Mouse (Mus musculus): Measurements from ENCODE around the gene Slc29a4.

DNA sequence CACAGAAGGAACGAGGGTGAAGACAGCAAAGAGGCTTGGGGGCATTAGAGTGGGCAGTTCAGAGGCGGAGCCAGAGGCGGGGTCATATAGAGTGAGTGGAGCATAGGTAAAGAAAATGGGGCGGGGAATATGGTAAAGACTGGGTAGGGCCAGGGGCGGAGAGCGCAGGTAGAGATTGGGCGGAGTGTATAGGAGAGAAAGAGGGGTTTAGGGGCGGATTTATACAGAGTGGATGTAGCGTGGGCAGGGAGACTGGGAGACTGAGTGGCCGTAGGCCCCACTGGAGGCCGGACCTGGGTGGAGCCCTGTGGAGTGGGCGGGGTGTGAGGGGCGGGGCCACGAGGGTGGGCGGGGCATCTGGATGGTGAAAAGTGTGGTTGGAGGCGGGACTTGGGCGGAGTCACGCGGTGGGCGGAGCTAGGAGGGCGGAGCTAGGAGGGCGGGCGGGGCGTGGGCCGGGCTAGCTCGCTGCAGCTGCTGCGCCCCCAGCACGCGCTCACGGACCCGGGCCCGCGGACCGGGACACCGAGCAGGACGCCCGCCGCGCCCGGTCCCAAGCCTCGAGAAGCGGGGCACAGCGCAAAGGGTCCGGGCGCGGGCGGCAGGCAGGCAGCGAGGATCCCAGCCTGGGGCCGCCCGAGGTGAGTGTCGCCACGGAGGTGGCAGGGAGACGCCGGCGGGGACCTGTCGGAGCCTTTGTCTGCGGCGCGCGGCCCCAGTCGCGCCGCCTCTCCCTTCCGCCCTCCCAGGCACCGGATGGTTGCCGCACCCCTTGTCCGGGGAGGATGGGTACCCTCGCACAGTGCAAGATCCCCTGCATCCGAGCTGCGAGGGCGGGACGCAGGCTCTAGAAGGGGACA is 9.6 kb downstream of the Slc29a4 start:
- no peak for TF ChIP-seq POLR2A (IDR thresholded peaks at IDR 0.05; ENCODE audit: borderline replicate concordance, low read depth, low read length)
- no peak for TF ChIP-seq CTCF (IDR thresholded peaks at IDR 0.05; ENCODE audit: low read depth, low read length)
